Mouse (Mus musculus): ENCODE measurements around the gene Stox2. TPM values are rescaled to one million over a fixed set of nuclear protein-coding genes. Genes with fewer than 3 reads are reported as not detected.
A peak's percentile ranks its signal among the peaks of the same experiment; 100 is the strongest.
"Not testable (repeated sequence)": the region's sequence is repeated elsewhere in the genome, so short reads cannot be mapped to it uniquely, and the experiment has no call there.

Gene Stox2
- 0.35 and 0.41 TPM in 2 replicates for polyA plus RNA-seq (2015; fragmentation: Nextera tagmentation; extraction: Ambion mirVana)

- Histone ChIP-seq H3K4me2 (no peak within 1 kb of the TSS), H3K36me3 (replicated peaks) (no peaks in the 10 kb centered on the region), H3K4me1 (replicated peaks) (no peaks in the 10 kb centered on the region), H3K9me3 (replicated peaks) (no peaks in the 10 kb centered on the region; the same call in 1 of the 2 replicates), H3K27me3 (no peaks in the 10 kb centered on the region), H3K9ac (no peak within 1 kb of the TSS), H3K4me3 (replicated peaks) (no peak within 1 kb of the TSS), H3K27ac (replicated peaks) (no peak within 1 kb of the TSS)
- WGBS (ENCODE audit: insufficient replicate concordance): 74% methylated on average over 19 of the region's 19 CpGs
- no peak for ATAC-seq (ENCODE audit: insufficient read depth)
These were observed at the start of gene Stox2 for GRCm38 (mm10) chr8:47446312-47447046. Stox2 (minus strand) TSS chr8:47446362.

- ATAC-seq (ENCODE audit: insufficient read depth): no peak
These were observed 49.3 kb upstream of the Stox2 start for GRCm38 (mm10) chr8:47495428-47495827.

GRCm38 (mm10) chr8:47494602-47495153 lies 48.5 kb upstream of the Stox2 start:
- H3K4me2 ChIP-seq: no peak overlapping the region
- peak; percentile 67 for ATAC-seq (ENCODE audit: insufficient read depth)
- no peaks in the 10 kb centered on the region for H3K9me3 ChIP-seq (replicated peaks)
- H3K9ac ChIP-seq: no peak overlapping the region
- H3K36me3 ChIP-seq (replicated peaks): peaks cover 60% of the 10 kb centered on the region
- H3K4me3 ChIP-seq (replicated peaks): no peak overlapping the region
- 0 out of 2 replicates have a peak overlapping the region, but pooled peaks have one; percentile 43 for H3K27ac ChIP-seq (replicated peaks)
- WGBS (ENCODE audit: insufficient replicate concordance): 67% methylated on average over 12 of the region's 12 CpGs
- H3K27me3 ChIP-seq: no peaks in the 10 kb centered on the region
- H3K4me1 ChIP-seq (replicated peaks): no peaks in the 10 kb centered on the region

More at GRCm38 (mm10) chr8:47495428-47495827, 49.3 kb upstream of the Stox2 start:
- Histone ChIP-seq H3K36me3 (replicated peaks) (peaks cover 55% of the 10 kb centered on the region), H3K4me1 (replicated peaks) (no peaks in the 10 kb centered on the region), H3K4me3 (replicated peaks) (no peak overlapping the region), H3K4me2 (no peak overlapping the region), H3K9me3 (replicated peaks) (no peaks in the 10 kb centered on the region), H3K27ac (replicated peaks) (0 out of 2 replicates have a peak overlapping the region, but pooled peaks have one; percentile 43), H3K27me3 (no peaks in the 10 kb centered on the region), H3K9ac (no peak overlapping the region)
- 74% methylated on average over 6 of the region's 6 CpGs for WGBS (ENCODE audit: insufficient replicate concordance)

GRCm38 (mm10) chr8:47493106-47493505 lies 46.9 kb upstream of the Stox2 start:
- Histone ChIP-seq H3K9me3 (replicated peaks) (no peaks in the 10 kb centered on the region), H3K4me3 (replicated peaks) (no peak overlapping the region), H3K4me1 (replicated peaks) (no peaks in the 10 kb centered on the region), H3K36me3 (replicated peaks) (peaks cover 55% of the 10 kb centered on the region), H3K9ac (no peak overlapping the region), H3K27ac (replicated peaks) (no peak overlapping the region), H3K4me2 (no peak overlapping the region), H3K27me3 (no peaks in the 10 kb centered on the region)
- no peak for ATAC-seq (ENCODE audit: insufficient read depth)
- 81% methylated on average over 12 of the region's 12 CpGs for WGBS (ENCODE audit: insufficient replicate concordance)

GRCm38 (mm10) chr8:47487231-47487630 lies 41.1 kb upstream of the Stox2 start:
- WGBS (ENCODE audit: insufficient replicate concordance): 79% methylated on average over 3 of the region's 3 CpGs

GRCm38 (mm10) chr8:47482354-47483071 lies 36.4 kb upstream of the Stox2 start:
- no peak for ATAC-seq (ENCODE audit: insufficient read depth)
- H3K4me2 ChIP-seq: no peak overlapping the region
- H3K4me1 ChIP-seq (replicated peaks): no peaks in the 10 kb centered on the region
- H3K27me3 ChIP-seq: no peaks in the 10 kb centered on the region
- H3K4me3 ChIP-seq (replicated peaks): no peak overlapping the region
- 74% methylated on average over 12 of the region's 12 CpGs for WGBS (ENCODE audit: insufficient replicate concordance)
- 0 out of 2 replicates have a peak, but pooled peaks cover 3% of the 10 kb centered on the region for H3K36me3 ChIP-seq (replicated peaks)
- H3K9ac ChIP-seq: no peak overlapping the region
- no peaks in the 10 kb centered on the region for H3K9me3 ChIP-seq (replicated peaks)
- H3K27ac ChIP-seq (replicated peaks): no peak overlapping the region

More at GRCm38 (mm10) chr8:47487231-47487630, 41.1 kb upstream of the Stox2 start:
- H3K27me3 ChIP-seq: no peaks in the 10 kb centered on the region
- H3K9me3 ChIP-seq (replicated peaks): no peaks in the 10 kb centered on the region
- no peak overlapping the region for H3K27ac ChIP-seq (replicated peaks)
- H3K4me3 ChIP-seq (replicated peaks): no peak overlapping the region
- no peak for ATAC-seq (ENCODE audit: insufficient read depth)
- H3K36me3 ChIP-seq (replicated peaks): peaks cover 26% of the 10 kb centered on the region; the same call in 1 of the 2 replicates
- H3K4me2 ChIP-seq: no peak overlapping the region
- no peak overlapping the region for H3K9ac ChIP-seq
- no peaks in the 10 kb centered on the region for H3K4me1 ChIP-seq (replicated peaks)

- no peaks in the 10 kb centered on the region for H3K27me3 ChIP-seq
- no peaks in the 10 kb centered on the region for H3K9me3 ChIP-seq (replicated peaks)
- no peaks in the 10 kb centered on the region for H3K4me1 ChIP-seq (replicated peaks)
- H3K9ac ChIP-seq: no peak overlapping the region
- no peak overlapping the region for H3K27ac ChIP-seq (replicated peaks)
- no peak overlapping the region for H3K4me3 ChIP-seq (replicated peaks)
- no peak for ATAC-seq (ENCODE audit: insufficient read depth)
- no peaks in the 10 kb centered on the region for H3K36me3 ChIP-seq (replicated peaks)
- WGBS (ENCODE audit: insufficient replicate concordance): 75% methylated on average over 7 of the region's 7 CpGs
- no peak overlapping the region for H3K4me2 ChIP-seq
These were observed 33.9 kb upstream of the Stox2 start for GRCm38 (mm10) chr8:47480039-47480438.

- Histone ChIP-seq H3K4me2 (no peak overlapping the region), H3K4me1 (replicated peaks) (no peaks in the 10 kb centered on the region), H3K27me3 (no peaks in the 10 kb centered on the region), H3K9me3 (replicated peaks) (no peaks in the 10 kb centered on the region), H3K4me3 (replicated peaks) (no peak overlapping the region), H3K36me3 (replicated peaks) (no peaks in the 10 kb centered on the region), H3K27ac (replicated peaks) (no peak overlapping the region), H3K9ac (no peak overlapping the region)
- no peak for ATAC-seq (ENCODE audit: insufficient read depth)
- WGBS (ENCODE audit: insufficient replicate concordance): 51% methylated on average over 10 of the region's 10 CpGs
These were observed 15.5 kb upstream of the Stox2 start for GRCm38 (mm10) chr8:47461650-47462049.

- Histone ChIP-seq H3K27ac (replicated peaks) (no peak overlapping the region), H3K36me3 (replicated peaks) (no peaks in the 10 kb centered on the region), H3K27me3 (no peaks in the 10 kb centered on the region), H3K4me2 (no peak overlapping the region), H3K9me3 (replicated peaks) (no peaks in the 10 kb centered on the region), H3K4me3 (replicated peaks) (no peak overlapping the region), H3K4me1 (replicated peaks) (no peaks in the 10 kb centered on the region), H3K9ac (no peak overlapping the region)
- no peak for ATAC-seq (ENCODE audit: insufficient read depth)
- 65% methylated on average over 6 of the region's 6 CpGs for WGBS (ENCODE audit: insufficient replicate concordance)
These were observed 13.1 kb upstream of the Stox2 start for GRCm38 (mm10) chr8:47459216-47459749.

GRCm38 (mm10) chr8:47458591-47458990 lies 12.4 kb upstream of the Stox2 start:
- Histone ChIP-seq H3K9me3 (replicated peaks) (no peaks in the 10 kb centered on the region), H3K27ac (replicated peaks) (no peak overlapping the region), H3K27me3 (no peaks in the 10 kb centered on the region), H3K4me2 (no peak overlapping the region), H3K4me3 (replicated peaks) (no peak overlapping the region), H3K36me3 (replicated peaks) (no peaks in the 10 kb centered on the region), H3K9ac (no peak overlapping the region), H3K4me1 (replicated peaks) (no peaks in the 10 kb centered on the region)
- no peak for ATAC-seq (ENCODE audit: insufficient read depth)
- 75% methylated on average over 10 of the region's 10 CpGs for WGBS (ENCODE audit: insufficient replicate concordance)

- WGBS (ENCODE audit: insufficient replicate concordance): 74% methylated on average over 2 of the region's 2 CpGs
- not testable (repeated sequence) for ATAC-seq (ENCODE audit: insufficient read depth); H3K27me3 ChIP-seq; H3K27ac ChIP-seq (replicated peaks); H3K4me1 ChIP-seq (replicated peaks); H3K9ac ChIP-seq; H3K4me3 ChIP-seq (replicated peaks); H3K36me3 ChIP-seq (replicated peaks); H3K9me3 ChIP-seq (replicated peaks); H3K4me2 ChIP-seq
These were observed 3.0 kb upstream of the Stox2 start for GRCm38 (mm10) chr8:47449211-47449610.
